Mouse (Mus musculus) lung, adult 2 months (tissue): Measurements from ENCODE around the gene Gm26602.

Experiments
- CTCF ChIP-seq: fragments of 200-500 bp; IDR thresholded peaks from 2 replicates; pipeline ENCODE4 v1.5.1; 2011; ENCODE audit warnings: mild to moderate bottlenecking, low read length, control low read depth; ENCODE audit not compliant: insufficient read depth
- POLR2A ChIP-seq: fragments of 200-500 bp; IDR thresholded peaks from 2 replicates; pipeline ENCODE4 v1.6.1; 2011; ENCODE audit warnings: low read depth, mild to moderate bottlenecking, control low read depth, low read length, borderline replicate concordance; ENCODE audit errors: extremely low read depth

DNA sequence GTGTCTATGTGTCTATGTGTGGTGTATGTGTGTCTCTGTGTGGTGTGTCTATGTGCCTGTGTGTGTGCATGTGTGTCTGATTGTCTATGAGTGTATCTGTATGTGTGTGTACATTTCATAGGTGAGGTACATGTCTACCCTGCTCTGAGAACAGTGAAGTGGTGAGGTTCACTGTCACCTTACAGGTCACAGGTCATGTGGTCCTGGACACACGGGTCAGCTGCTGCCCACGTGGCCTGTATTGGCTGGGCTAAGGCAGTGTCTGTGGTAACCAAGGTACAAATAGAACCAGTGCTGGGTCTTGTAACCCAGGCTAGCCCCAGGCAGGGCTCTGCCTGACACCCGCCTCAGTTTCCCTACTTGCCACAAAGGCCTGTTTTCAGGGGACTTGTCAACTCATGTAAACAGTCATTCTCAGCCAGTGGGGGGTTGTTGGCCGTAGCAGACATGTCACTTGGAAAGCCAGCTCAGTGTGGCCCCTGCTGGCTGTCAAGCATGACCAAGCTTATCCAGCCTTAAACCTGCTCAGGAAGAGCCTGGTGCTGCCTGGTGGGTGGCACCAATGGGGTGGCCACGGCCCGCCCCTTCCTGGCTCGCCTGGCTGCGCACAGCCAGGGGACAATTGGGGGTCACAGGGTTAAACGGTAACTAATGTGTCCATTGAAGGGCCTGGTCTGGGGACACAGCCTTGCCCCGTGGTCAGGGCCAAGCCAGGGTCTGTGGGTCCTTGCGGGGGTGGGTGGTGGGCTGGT lies 27.3 kb downstream of the Gm26602 start:
- TF ChIP-seq CTCF: no peak
- TF ChIP-seq POLR2A: no peak
